Mouse (Mus musculus): ENCODE results near the gene C2cd2.
"Not testable (repeated sequence)": the region's sequence is repeated elsewhere in the genome, so short reads cannot be mapped to it uniquely, and the experiment has no call there.

C2cd2 gene

GRCm38 (mm10) chr16:97962151-97962948 is at the start of gene C2cd2, which contains the start of gene Zbtb21:
Gene C2cd2, minus strand, starts transcription at chr16:97962598.
Gene Zbtb21, minus strand, starts transcription at chr16:97962622.
- DNase-seq, result peak; percentile 97

GRCm38 (mm10) chr16:97997383-97997731 is 35.0 kb upstream of the C2cd2 start:
- DNase-seq, result not testable (repeated sequence)

- peak; percentile 76 for DNase-seq
Observed at GRCm38 (mm10) chr16:97996616-97997382, 34.4 kb upstream of the C2cd2 start, which contains the start of gene B230307C23Rik. Gene B230307C23Rik, plus strand, starts transcription at chr16:97997315.

- no peak for DNase-seq
Observed at GRCm38 (mm10) chr16:97995849-97996615, 33.6 kb upstream of the C2cd2 start.

GRCm38 (mm10) chr16:97992477-97992876 is 30.1 kb upstream of the C2cd2 start:
- DNase-seq, result not testable (repeated sequence)

- DNase-seq, result no peak
Observed at GRCm38 (mm10) chr16:97991517-97991916, 29.1 kb upstream of the C2cd2 start.

GRCm38 (mm10) chr16:97984589-97984988 is 22.2 kb upstream of the C2cd2 start:
- DNase-seq, result no peak

- DNase-seq, result no peak
Observed at GRCm38 (mm10) chr16:97981362-97981761, 19.0 kb upstream of the C2cd2 start.

- DNase-seq, result no peak
Observed at GRCm38 (mm10) chr16:97977722-97978121, 15.3 kb upstream of the C2cd2 start.

GRCm38 (mm10) chr16:97977277-97977676 is 14.9 kb upstream of the C2cd2 start:
- no peak for DNase-seq

GRCm38 (mm10) chr16:97963956-97964540 is 1.6 kb upstream of the C2cd2 start:
- no peak for DNase-seq

- no peak for DNase-seq
Observed at GRCm38 (mm10) chr16:97961381-97962150, 832 bp downstream of the C2cd2 start.

- DNase-seq, result no peak
Observed at GRCm38 (mm10) chr16:97960348-97960747, 2.0 kb downstream of the C2cd2 start.

GRCm38 (mm10) chr16:97958401-97958973 is 3.9 kb downstream of the C2cd2 start:
- DNase-seq, result no peak

- DNase-seq, result no peak
Observed at GRCm38 (mm10) chr16:97957626-97958025, 4.8 kb downstream of the C2cd2 start.

GRCm38 (mm10) chr16:97956011-97956410 is 6.4 kb downstream of the C2cd2 start:
- no peak for DNase-seq

- no peak for DNase-seq
Observed at GRCm38 (mm10) chr16:97953300-97953699, 9.1 kb downstream of the C2cd2 start.

- DNase-seq, result no peak
Observed at GRCm38 (mm10) chr16:97952801-97953200, 9.6 kb downstream of the C2cd2 start.

- no peak for DNase-seq
Observed at GRCm38 (mm10) chr16:97952371-97952770, 10.0 kb downstream of the C2cd2 start.

- DNase-seq, result no peak
Observed at GRCm38 (mm10) chr16:97950061-97950460, 12.3 kb downstream of the C2cd2 start.

- no peak for DNase-seq
Observed at GRCm38 (mm10) chr16:97948836-97949235, 13.6 kb downstream of the C2cd2 start.

GRCm38 (mm10) chr16:97946993-97947392 is 15.4 kb downstream of the C2cd2 start:
- DNase-seq, result not testable (repeated sequence)
